Mouse (Mus musculus): ENCODE measurements around the gene Hhat. TPM values are rescaled to one million over a fixed set of nuclear protein-coding genes. Genes with fewer than 3 reads are reported as not detected.

Hhat gene
- total RNA-seq, 1 experiment: 2.8 TPM

GRCm38 (mm10) chr1:192742394-192743251 is 28.4 kb downstream of the Hhat start:
- Histone ChIP-seq H3K27ac (ENCODE audit: insufficient read depth, low read depth, low read length, poor library complexity, severe bottlenecking) (no peak overlapping the region), H3K4me3 (ENCODE audit: insufficient read depth in 1 of 2, low read depth in 1 of 2, low read length in 2 of 2, poor library complexity in 1 of 2, severe bottlenecking in 1 of 2) (no peak overlapping the region), H3K9ac (ENCODE audit: insufficient read depth, low read depth, low read length, poor library complexity, severe bottlenecking) (no peak overlapping the region), H3K4me1 (ENCODE audit: control insufficient read depth in 2 of 2, insufficient read depth in 2 of 2, low read length in 2 of 2, poor library complexity in 1 of 2) (peaks cover 0 to 3% of the 10 kb centered on the region in 2 experiments; a peak in 1 of 4 replicates), H3K9me3 (ENCODE audit: control insufficient read depth, insufficient read depth, low read depth, low read length) (no peaks in the 10 kb centered on the region), H3K36me3 (ENCODE audit: control insufficient read depth, insufficient read depth, low read length, poor library complexity, severe bottlenecking) (no peaks in the 10 kb centered on the region)
- in situ Hi-C loops (cut with MboI; ENCODE audit: low sequenced_read_pairs in 2 of 2, unreplicated experiment in 2 of 2): loop anchor here in 1 of 2 experiments (25.0 kb wide), 1 partner anchor 345 kb away; no protein-coding TSS in a partner anchor
- DNase-seq (ENCODE audit: low read depth, low spot score): no peak
- TF ChIP-seq MAFK (IDR thresholded peaks at IDR 0.05; ENCODE audit: insufficient read depth, low read depth, low read length) (no peak), CHD2 (IDR thresholded peaks at IDR 0.05; ENCODE audit: low read depth, low read length) (no peak), ZNF384 (IDR thresholded peaks at IDR 0.05; ENCODE audit: low read depth, low read length) (no peak), HCFC1 (IDR thresholded peaks at IDR 0.05; ENCODE audit: borderline replicate concordance, insufficient read depth, low read length) (no peak), ZC3H11A (IDR thresholded peaks at IDR 0.05; ENCODE audit: borderline replicate concordance, low read depth, low read length) (no peak)

- Histone ChIP-seq H3K4me1 (ENCODE audit: control insufficient read depth in 2 of 2, insufficient read depth in 2 of 2, low read length in 2 of 2, poor library complexity in 1 of 2) (peaks cover 0 to 3% of the 10 kb centered on the region in 2 experiments; a peak in 1 of 4 replicates), H3K9ac (ENCODE audit: insufficient read depth, low read depth, low read length, poor library complexity, severe bottlenecking) (no peak overlapping the region), H3K9me3 (ENCODE audit: control insufficient read depth, insufficient read depth, low read depth, low read length) (no peaks in the 10 kb centered on the region), H3K36me3 (ENCODE audit: control insufficient read depth, insufficient read depth, low read length, poor library complexity, severe bottlenecking) (no peaks in the 10 kb centered on the region), H3K4me3 (ENCODE audit: insufficient read depth in 1 of 2, low read depth in 1 of 2, low read length in 2 of 2, poor library complexity in 1 of 2, severe bottlenecking in 1 of 2) (no peak overlapping the region), H3K27ac (ENCODE audit: insufficient read depth, low read depth, low read length, poor library complexity, severe bottlenecking) (no peak overlapping the region)
- TF ChIP-seq MAFK (IDR thresholded peaks at IDR 0.05; ENCODE audit: insufficient read depth, low read depth, low read length) (no peak), CHD2 (IDR thresholded peaks at IDR 0.05; ENCODE audit: low read depth, low read length) (no peak), ZC3H11A (IDR thresholded peaks at IDR 0.05; ENCODE audit: borderline replicate concordance, low read depth, low read length) (no peak), ZNF384 (IDR thresholded peaks at IDR 0.05; ENCODE audit: low read depth, low read length) (no peak), HCFC1 (IDR thresholded peaks at IDR 0.05; ENCODE audit: borderline replicate concordance, insufficient read depth, low read length) (no peak)
- in situ Hi-C loops (cut with MboI; ENCODE audit: low sequenced_read_pairs in 2 of 2, unreplicated experiment in 2 of 2): loop anchor here in 1 of 2 experiments (25.0 kb wide), 1 partner anchor 345 kb away; no protein-coding TSS in a partner anchor
- no peak for DNase-seq (ENCODE audit: low read depth, low spot score)
Observed at GRCm38 (mm10) chr1:192741896-192742295, 29.1 kb downstream of the Hhat start.

GRCm38 (mm10) chr1:192736524-192736923 is 34.5 kb downstream of the Hhat start:
- Histone ChIP-seq H3K4me3 (ENCODE audit: insufficient read depth in 1 of 2, low read depth in 1 of 2, low read length in 2 of 2, poor library complexity in 1 of 2, severe bottlenecking in 1 of 2) (no peak overlapping the region), H3K9me3 (ENCODE audit: control insufficient read depth, insufficient read depth, low read depth, low read length) (no peaks in the 10 kb centered on the region), H3K4me1 (ENCODE audit: control insufficient read depth in 2 of 2, insufficient read depth in 2 of 2, low read length in 2 of 2, poor library complexity in 1 of 2) (no peaks in the 10 kb centered on the region), H3K36me3 (ENCODE audit: control insufficient read depth, insufficient read depth, low read length, poor library complexity, severe bottlenecking) (no peaks in the 10 kb centered on the region), H3K9ac (ENCODE audit: insufficient read depth, low read depth, low read length, poor library complexity, severe bottlenecking) (no peak overlapping the region), H3K27ac (ENCODE audit: insufficient read depth, low read depth, low read length, poor library complexity, severe bottlenecking) (no peak overlapping the region)
- in situ Hi-C loops (cut with MboI; ENCODE audit: low sequenced_read_pairs in 2 of 2, unreplicated experiment in 2 of 2): loop anchor here in 1 of 2 experiments (25.0 kb wide), 1 partner anchor 351 kb away; no protein-coding TSS in a partner anchor
- TF ChIP-seq ZC3H11A (IDR thresholded peaks at IDR 0.05; ENCODE audit: borderline replicate concordance, low read depth, low read length) (no peak), CHD2 (IDR thresholded peaks at IDR 0.05; ENCODE audit: low read depth, low read length) (no peak)
- DNase-seq (ENCODE audit: low read depth, low spot score): no peak

- DNase-seq (ENCODE audit: low read depth, low spot score): no peak
- no peak overlapping the region for H3K4me3 ChIP-seq (ENCODE audit: insufficient read depth in 1 of 2, low read depth in 1 of 2, low read length in 2 of 2, poor library complexity in 1 of 2, severe bottlenecking in 1 of 2)
- no peaks in the 10 kb centered on the region for H3K36me3 ChIP-seq (ENCODE audit: control insufficient read depth, insufficient read depth, low read length, poor library complexity, severe bottlenecking)
- in situ Hi-C loops (cut with MboI; ENCODE audit: low sequenced_read_pairs in 2 of 2, unreplicated experiment in 2 of 2): loop anchor here in 1 of 2 experiments (25.0 kb wide), 1 partner anchor 351 kb away; no protein-coding TSS in a partner anchor
- TF ChIP-seq HCFC1 (IDR thresholded peaks at IDR 0.05; ENCODE audit: borderline replicate concordance, insufficient read depth, low read length) (no peak), ZC3H11A (IDR thresholded peaks at IDR 0.05; ENCODE audit: borderline replicate concordance, low read depth, low read length) (no peak), ZNF384 (IDR thresholded peaks at IDR 0.05; ENCODE audit: low read depth, low read length) (no peak), MAFK (IDR thresholded peaks at IDR 0.05; ENCODE audit: insufficient read depth, low read depth, low read length) (no peak), CHD2 (IDR thresholded peaks at IDR 0.05; ENCODE audit: low read depth, low read length) (no peak)
- no peak overlapping the region for H3K27ac ChIP-seq (ENCODE audit: insufficient read depth, low read depth, low read length, poor library complexity, severe bottlenecking)
- no peaks in the 10 kb centered on the region for H3K9me3 ChIP-seq (ENCODE audit: control insufficient read depth, insufficient read depth, low read depth, low read length)
- H3K4me1 ChIP-seq (ENCODE audit: control insufficient read depth in 2 of 2, insufficient read depth in 2 of 2, low read length in 2 of 2, poor library complexity in 1 of 2): no peaks in the 10 kb centered on the region
- H3K9ac ChIP-seq (ENCODE audit: insufficient read depth, low read depth, low read length, poor library complexity, severe bottlenecking): no peak overlapping the region
Observed at GRCm38 (mm10) chr1:192736002-192736426, 35.0 kb downstream of the Hhat start.
